Mouse (Mus musculus): ENCODE data around the gene Ccdc171.

DNA sequence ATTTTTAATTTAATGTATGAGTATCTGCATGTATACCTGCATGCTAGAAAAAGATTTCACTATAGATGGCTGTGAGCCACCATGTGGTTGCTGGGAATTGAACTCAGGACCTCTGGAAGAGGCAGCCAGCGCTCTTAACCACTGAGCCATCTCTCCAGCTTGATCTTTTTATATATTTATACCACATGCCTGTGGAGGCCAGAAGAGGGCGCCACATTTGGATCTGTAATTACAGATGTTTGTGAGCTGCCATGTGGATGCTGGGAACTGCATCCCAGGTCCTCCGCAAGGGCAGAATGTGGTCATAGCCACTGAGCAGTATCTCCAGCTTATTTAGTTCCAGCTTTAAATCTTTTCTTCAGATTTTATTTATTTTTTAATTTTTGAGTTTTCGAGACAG, 5.0 kb upstream of the Ccdc171 start:
- TF ChIP-seq CTCF (IDR thresholded peaks at IDR 0.05; ENCODE audit: borderline replicate concordance, control insufficient read depth, extremely low read depth, insufficient read depth, low read length, poor library complexity) (no peak), POLR2A (IDR thresholded peaks at IDR 0.05; ENCODE audit: control insufficient read depth, extremely low read depth, insufficient read depth, low read length, poor library complexity) (no peak)
